Mouse (Mus musculus) embryonic facial prominence, embryonic 11.5 days (tissue): Measurements from ENCODE around the gene Pde4b. TPM values are rescaled to one million over a fixed set of nuclear protein-coding genes. Genes with fewer than 3 reads are reported as not detected.

Experiments used
- ATAC-seq: fragments of 200-750 bp; cut with Nextera tagmentation; replicated peaks from 2 replicates; pipeline ENCODE4 v1.8.0; 2017; ENCODE audit warnings: low read depth; ENCODE audit not compliant: insufficient number of reproducible peaks, low FRiP score, low TSS enrichment
- DNase-seq: peaks from one replicate; pipeline ENCODE4 v3.0.0-alpha.2; 2015; ENCODE audit warnings: low spot score
- H3K27ac ChIP-seq: fragments of 300-500 bp; sonication (generic); replicated peaks from 2 replicates; pipeline ENCODE4 v1.5.1; 2014; ENCODE audit warnings: mild to moderate bottlenecking, low read depth, low read length, control low read depth
- H3K27me3 ChIP-seq: fragments of 300-500 bp; sonication (generic); 2 replicates; pipeline ENCODE4 v1.6.1; 2014; ENCODE audit warnings: mild to moderate bottlenecking, low read length, moderate library complexity, mixed read lengths; ENCODE audit not compliant: control insufficient read depth, insufficient read depth
- H3K36me3 ChIP-seq: fragments of 300-500 bp; sonication (generic); replicated peaks from 2 replicates; pipeline ENCODE4 v1.6.1; 2014; ENCODE audit warnings: low read depth, mild to moderate bottlenecking, low read length, moderate library complexity, mixed read lengths; ENCODE audit not compliant: control insufficient read depth, insufficient read depth
- H3K4me1 ChIP-seq: fragments of 300-500 bp; sonication (generic); 2 replicates; pipeline ENCODE4 v1.6.1; 2014; ENCODE audit warnings: low read length, mixed read lengths; ENCODE audit not compliant: control insufficient read depth, insufficient read depth
- H3K4me2 ChIP-seq: fragments of 300-500 bp; sonication (generic); 2 replicates; pipeline ENCODE4 v1.6.1; 2014; ENCODE audit warnings: low read depth, mild to moderate bottlenecking, control low read depth, low read length, moderate library complexity
- H3K4me3 ChIP-seq: fragments of 300-500 bp; sonication (generic); 2 replicates; pipeline ENCODE4 v1.5.1; 2014; ENCODE audit warnings: low read depth, low read length, control low read depth
- H3K9ac ChIP-seq: fragments of 300-500 bp; sonication (generic); replicated peaks from 2 replicates; pipeline ENCODE4 v1.6.1; 2014; ENCODE audit warnings: mild to moderate bottlenecking, control low read depth, low read length
- H3K9me3 ChIP-seq: fragments of 300-500 bp; sonication (generic); replicated peaks from 2 replicates; pipeline ENCODE4 v1.6.1; 2016; ENCODE audit warnings: mild to moderate bottlenecking, low read length, inconsistent platforms, mixed read lengths; ENCODE audit not compliant: control insufficient read depth
- WGBS: fragments of 180-500 bp; shearing (Covaris S2); extraction: QIAGEN DNeasy Blood & Tissue Kit; methylation state at CpG from one replicate; pipeline ENCODE4 v1.1.7; 2014; 5-methylcytosine and 5-hydroxymethylcytosine counted together
- polyA plus RNA-seq: library from polyadenylated mRNA; unstranded; fragments of >200 nt; fragmentation: Nextera tagmentation; extraction: Ambion mirVana; gene quantifications from 2 replicates; pipeline ENCODE4 v1.2.1, GENCODE M21; 2014

Pde4b gene
- polyA plus RNA-seq, 1 experiment from 2014 or later, result 10.3 TPM

DNA sequence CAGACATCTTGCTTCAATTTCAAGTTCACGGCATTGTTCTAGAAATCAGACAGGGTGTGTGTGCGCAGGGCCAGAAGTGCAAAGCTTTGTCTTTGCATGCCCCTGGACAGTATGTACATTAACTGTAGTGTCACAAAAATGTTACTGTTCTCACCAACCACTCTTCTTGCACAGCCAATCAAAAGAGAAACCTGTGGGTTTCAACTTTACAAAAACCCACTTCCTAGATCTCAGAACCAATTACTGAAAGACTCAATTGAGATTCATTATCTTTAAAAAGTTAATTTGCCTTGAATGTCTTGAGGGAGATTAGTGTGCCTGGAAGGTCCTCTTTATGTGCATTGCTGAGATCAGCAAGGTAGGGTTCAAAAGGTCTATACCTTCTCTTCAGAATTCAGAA is 431.0 kb downstream of the Pde4b start:
- DNase-seq, result no peak
- Histone ChIP-seq H3K9ac (no peak overlapping the region), H3K4me2 (no peak overlapping the region), H3K9me3 (no peaks in the 10 kb centered on the region), H3K4me3 (no peak overlapping the region), H3K4me1 (no peaks in the 10 kb centered on the region), H3K36me3 (no peaks in the 10 kb centered on the region), H3K27me3 (no peaks in the 10 kb centered on the region), H3K27ac (no peak overlapping the region)
- no peak for ATAC-seq
- WGBS, result 88% methylated on average over 2 of the region's 2 CpGs

GRCm38 (mm10) chr4:102520669-102521261 is 433.4 kb downstream of the Pde4b start:
- H3K27me3 ChIP-seq, result no peaks in the 10 kb centered on the region
- no peak overlapping the region for H3K9ac ChIP-seq
- DNase-seq (no peak), ATAC-seq (no peak)
- H3K9me3 ChIP-seq, result no peaks in the 10 kb centered on the region
- H3K27ac ChIP-seq, result no peak overlapping the region
- no peaks in the 10 kb centered on the region for H3K36me3 ChIP-seq
- no peak overlapping the region for H3K4me2 ChIP-seq
- 71% methylated on average over 8 of the region's 8 CpGs for WGBS
- H3K4me1 ChIP-seq, result no peaks in the 10 kb centered on the region
- H3K4me3 ChIP-seq, result no peak overlapping the region

DNA sequence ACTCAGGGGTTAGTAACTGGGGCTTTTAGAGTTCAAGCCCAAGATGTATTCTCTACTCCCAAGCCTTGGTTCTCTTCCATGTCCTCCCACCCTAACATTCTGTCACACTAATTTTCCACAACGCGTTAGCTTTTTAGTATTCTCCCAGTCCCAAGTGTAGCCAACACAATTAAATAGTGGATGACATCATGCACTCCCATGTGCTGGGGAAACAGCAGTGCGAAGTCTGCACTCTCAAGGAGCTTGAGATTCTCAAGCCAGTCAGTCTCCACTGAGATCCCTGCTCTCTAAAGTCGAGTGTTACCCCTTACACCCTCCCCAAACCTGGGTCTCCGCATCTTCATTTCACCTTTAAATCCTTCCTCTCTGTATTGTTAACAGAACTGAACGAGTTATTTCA is 434.1 kb downstream of the Pde4b start:
- Histone ChIP-seq H3K9me3 (no peaks in the 10 kb centered on the region), H3K27ac (no peak overlapping the region), H3K4me2 (no peak overlapping the region), H3K9ac (no peak overlapping the region), H3K4me1 (no peaks in the 10 kb centered on the region), H3K36me3 (no peaks in the 10 kb centered on the region), H3K4me3 (no peak overlapping the region), H3K27me3 (no peaks in the 10 kb centered on the region)
- WGBS, result 77% methylated on average over 6 of the region's 6 CpGs
- no peak for ATAC-seq
- DNase-seq, result no peak

DNA sequence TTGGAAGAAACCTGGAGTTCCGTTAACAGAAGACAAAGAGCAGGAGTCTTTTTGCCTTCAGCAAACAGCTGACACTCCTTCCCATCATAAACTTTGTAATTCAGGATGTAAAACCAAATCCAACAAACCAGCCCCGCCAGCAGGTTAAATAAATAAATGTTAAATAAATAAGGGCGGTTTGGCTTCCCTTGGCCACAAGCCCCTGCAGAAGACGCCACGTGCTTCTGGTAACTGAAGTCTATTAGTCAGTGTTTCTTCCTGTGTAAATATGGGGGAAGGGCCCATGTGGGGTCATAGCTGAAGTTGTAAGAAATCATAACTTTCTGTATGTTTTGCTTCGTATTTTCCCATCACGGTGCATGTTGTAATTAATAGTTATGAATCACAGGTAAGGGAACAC is 440.0 kb downstream of the Pde4b start:
- Histone ChIP-seq H3K4me1 (no peaks in the 10 kb centered on the region), H3K4me3 (no peak overlapping the region), H3K9ac (no peak overlapping the region), H3K27ac (no peak overlapping the region), H3K36me3 (no peaks in the 10 kb centered on the region), H3K4me2 (no peak overlapping the region), H3K9me3 (no peaks in the 10 kb centered on the region), H3K27me3 (no peaks in the 10 kb centered on the region)
- DNase-seq (no peak), ATAC-seq (no peak)
- WGBS, result 74% methylated on average over 7 of the region's 7 CpGs

DNA sequence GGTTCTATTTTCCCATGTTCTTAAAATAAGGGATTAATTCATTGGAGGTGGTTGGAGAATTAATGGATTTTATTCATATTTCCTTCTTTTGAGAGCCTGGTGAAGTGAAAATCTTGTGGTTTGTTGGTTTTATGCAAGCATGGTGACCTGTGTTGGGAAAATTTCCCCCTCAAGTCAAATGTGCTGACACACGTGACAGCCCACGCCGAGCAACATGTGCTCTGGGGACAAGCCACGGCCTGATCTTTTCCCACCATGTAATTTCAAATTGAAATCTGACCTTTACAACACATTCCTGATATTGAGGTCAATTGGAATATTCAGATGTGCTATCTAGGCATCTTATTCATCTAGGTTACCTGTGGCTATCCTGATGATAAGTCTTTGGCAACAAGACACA is 443.5 kb downstream of the Pde4b start:
- Histone ChIP-seq H3K9me3 (no peaks in the 10 kb centered on the region), H3K4me1 (no peaks in the 10 kb centered on the region), H3K4me3 (no peak overlapping the region), H3K36me3 (no peaks in the 10 kb centered on the region), H3K27me3 (no peaks in the 10 kb centered on the region), H3K9ac (no peak overlapping the region), H3K27ac (no peak overlapping the region), H3K4me2 (no peak overlapping the region)
- ATAC-seq, result no peak
- 80% methylated on average over 4 of the region's 4 CpGs for WGBS
- no peak for DNase-seq

DNA sequence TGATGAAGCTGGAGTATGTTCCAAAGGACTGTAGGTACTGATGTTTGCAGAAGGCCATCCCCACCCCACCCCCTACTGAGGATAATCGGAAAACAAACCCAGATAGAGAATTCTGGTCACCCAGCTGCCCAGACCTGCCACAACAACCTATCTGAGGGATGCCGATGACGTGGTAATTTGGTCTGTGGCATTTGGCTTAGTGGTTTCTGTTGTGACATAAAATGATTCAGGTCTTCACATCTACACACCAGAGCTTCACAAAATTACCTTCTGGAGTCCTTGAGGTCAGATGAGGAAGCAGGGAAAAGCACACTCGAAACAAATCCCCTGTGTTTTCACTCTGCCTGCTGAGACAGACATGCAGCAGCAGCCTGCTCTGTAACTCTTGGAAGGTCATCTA is 444.4 kb downstream of the Pde4b start:
- H3K27ac ChIP-seq, result no peak overlapping the region
- no peaks in the 10 kb centered on the region for H3K9me3 ChIP-seq
- ATAC-seq, result no peak
- H3K36me3 ChIP-seq, result no peaks in the 10 kb centered on the region
- H3K4me2 ChIP-seq, result no peak overlapping the region
- WGBS, result 57% methylated on average over 4 of the region's 4 CpGs
- no peaks in the 10 kb centered on the region for H3K4me1 ChIP-seq
- no peak overlapping the region for H3K4me3 ChIP-seq
- DNase-seq, result no peak
- H3K27me3 ChIP-seq, result no peaks in the 10 kb centered on the region
- H3K9ac ChIP-seq, result no peak overlapping the region

DNA sequence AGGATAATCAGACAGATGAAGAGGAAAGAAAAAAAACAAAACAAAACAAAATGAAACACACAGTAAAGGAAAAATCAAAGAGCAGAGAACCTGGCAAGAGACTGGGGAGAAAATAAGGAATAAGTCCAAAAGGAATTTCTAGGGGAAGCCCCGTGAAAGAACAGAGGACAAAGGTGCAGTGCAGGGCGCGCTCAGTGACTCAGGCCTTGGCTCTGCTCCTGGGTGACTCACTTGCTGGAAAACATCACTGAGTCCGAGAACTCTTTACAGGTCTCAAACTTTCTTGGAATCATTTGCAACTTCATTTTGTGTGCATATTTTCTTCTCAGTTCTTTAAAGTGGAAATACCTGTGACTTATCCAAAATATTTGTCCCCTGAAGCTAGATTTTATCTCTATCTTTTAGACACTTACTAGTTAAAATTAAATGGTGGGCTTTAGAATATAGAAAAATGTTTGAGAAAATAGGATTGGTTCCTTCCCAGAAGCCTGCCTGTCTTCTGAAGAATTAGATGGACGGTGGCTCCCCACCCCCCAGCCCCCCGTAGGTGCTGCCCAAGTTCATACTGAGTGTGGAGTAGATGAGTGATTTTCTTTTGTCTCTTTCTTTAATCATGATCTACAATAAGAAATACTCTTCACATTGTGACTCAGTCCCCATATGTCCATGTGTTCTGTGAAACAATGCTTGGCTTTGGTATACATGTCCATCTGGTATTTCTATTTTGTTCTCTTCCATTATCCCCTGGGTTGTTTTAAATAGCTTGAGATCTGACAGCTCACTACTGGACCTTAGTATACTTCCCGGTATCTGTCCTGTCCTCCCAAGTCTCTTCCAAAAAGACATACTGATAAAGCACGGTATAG is 446.1 kb downstream of the Pde4b start:
- Histone ChIP-seq H3K27me3 (no peaks in the 10 kb centered on the region), H3K9me3 (no peaks in the 10 kb centered on the region), H3K27ac (no peak overlapping the region), H3K4me3 (no peak overlapping the region), H3K9ac (no peak overlapping the region), H3K4me2 (no peak overlapping the region), H3K4me1 (no peaks in the 10 kb centered on the region), H3K36me3 (no peaks in the 10 kb centered on the region)
- no peak for ATAC-seq
- no peak for DNase-seq
- 76% methylated on average over 8 of the region's 8 CpGs for WGBS

DNA sequence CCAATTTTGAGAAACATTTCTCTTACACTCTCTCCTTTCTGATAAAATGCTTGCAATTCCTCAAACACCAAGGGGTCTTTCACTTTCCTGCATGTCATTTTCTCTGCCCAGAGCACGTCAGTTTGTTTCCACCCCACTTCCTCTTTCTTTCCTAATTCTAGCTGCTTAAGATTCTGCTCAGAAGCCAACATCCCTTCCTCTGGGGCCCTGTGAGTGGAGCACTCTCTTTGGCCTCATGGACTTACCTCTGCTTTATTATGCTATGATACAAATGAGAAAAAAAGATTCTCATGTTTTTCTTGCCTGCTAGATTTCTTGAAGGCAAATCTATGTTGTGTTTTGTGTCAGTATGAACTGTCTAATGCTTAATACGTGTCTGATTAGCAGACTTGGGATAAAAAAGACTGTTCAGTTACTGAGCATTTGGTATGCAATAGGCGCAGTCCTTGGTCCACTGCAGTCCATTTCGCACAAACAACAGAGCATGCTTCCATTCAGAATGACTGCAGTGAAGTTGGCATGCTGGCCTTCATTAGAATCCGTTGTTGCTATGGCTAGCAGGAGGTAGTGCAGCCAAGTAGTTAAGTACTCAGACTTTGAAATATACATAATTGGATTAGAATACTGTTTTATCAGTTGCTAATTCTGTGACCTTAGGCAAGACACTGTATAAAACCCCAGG is 446.8 kb downstream of the Pde4b start:
- ATAC-seq (no peak), DNase-seq (no peak)
- Histone ChIP-seq H3K27me3 (no peaks in the 10 kb centered on the region), H3K9ac (no peak overlapping the region), H3K9me3 (no peaks in the 10 kb centered on the region), H3K36me3 (no peaks in the 10 kb centered on the region), H3K27ac (no peak overlapping the region), H3K4me1 (no peaks in the 10 kb centered on the region), H3K4me2 (no peak overlapping the region), H3K4me3 (no peak overlapping the region)
- 64% methylated on average over 5 of the region's 5 CpGs for WGBS
